Mouse (Mus musculus): Measurements from ENCODE around the gene Id3.

GRCm38 (mm10) chr4:136185375-136185774, 42.1 kb downstream of the Id3 start:
- TF ChIP-seq GATA1 (IDR thresholded peaks at IDR 0.05; ENCODE audit: low read length) = no peak
- no peak for TF ChIP-seq TAL1 (IDR thresholded peaks at IDR 0.05; ENCODE audit: low read length)
